Mouse (Mus musculus): ENCODE results near the gene Cfap46.

Cfap46 gene

DNA sequence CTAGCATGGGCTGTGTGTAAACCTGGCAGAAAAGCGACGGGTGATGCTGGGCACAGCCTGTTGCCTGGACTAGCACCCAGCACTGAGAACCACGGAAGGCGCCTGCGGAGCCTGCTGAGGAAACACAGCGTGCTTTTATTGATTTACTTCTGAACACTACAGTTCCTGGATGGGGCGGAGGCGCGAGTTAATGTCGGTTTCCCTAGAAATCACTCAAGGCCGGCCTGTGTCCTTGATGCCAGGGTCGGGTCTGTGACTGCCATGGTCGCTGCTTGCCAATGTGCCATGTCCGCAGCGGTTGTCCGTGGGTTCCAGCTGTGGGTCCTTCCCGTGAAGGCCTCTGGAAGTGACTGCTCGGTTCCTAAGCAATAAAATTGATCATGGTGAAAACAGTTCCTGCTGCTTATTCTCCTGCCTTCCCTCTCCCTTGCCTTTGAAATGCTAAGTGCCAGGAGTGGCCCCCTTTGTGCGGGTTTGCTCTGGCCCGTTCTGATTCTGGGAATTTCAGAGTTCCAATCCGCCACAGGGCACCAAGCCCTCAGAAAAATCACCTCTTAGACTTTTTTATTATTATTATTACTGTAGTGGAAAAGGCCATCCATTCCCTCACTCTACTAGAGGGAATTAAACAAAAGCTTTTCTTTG is 104.2 kb downstream of the Cfap46 start:
- no peak for DNase-seq

DNA sequence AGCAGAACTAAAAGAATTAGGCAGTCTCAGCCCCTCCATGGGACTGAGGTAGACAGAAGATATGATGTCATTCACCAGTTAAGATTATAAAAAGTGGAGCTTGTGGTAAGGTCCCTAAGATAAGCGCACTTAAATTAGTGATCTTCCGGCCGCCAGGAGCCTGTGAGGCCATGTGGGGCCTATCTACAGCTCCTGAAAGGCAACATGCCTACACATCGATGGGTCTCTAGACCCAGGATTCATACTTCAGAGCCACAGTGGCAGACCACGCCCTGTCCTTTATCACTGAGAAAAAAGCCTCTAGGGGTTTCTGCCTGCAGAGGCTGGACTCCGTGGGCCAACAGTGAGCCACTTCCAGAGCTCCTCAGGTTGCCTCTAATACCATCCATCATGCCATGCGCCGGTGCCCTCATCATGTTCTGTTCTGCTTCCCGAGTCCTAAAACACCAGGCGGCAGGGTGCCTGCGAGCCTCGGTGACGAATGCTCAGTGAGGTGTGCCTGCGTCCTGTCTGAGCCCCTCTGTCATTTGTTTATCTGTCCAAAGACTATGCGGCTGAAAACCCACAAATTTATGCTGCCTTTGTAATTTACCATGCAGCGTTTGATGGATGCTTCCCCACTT is 107.4 kb downstream of the Cfap46 start:
- DNase-seq, result no peak

DNA sequence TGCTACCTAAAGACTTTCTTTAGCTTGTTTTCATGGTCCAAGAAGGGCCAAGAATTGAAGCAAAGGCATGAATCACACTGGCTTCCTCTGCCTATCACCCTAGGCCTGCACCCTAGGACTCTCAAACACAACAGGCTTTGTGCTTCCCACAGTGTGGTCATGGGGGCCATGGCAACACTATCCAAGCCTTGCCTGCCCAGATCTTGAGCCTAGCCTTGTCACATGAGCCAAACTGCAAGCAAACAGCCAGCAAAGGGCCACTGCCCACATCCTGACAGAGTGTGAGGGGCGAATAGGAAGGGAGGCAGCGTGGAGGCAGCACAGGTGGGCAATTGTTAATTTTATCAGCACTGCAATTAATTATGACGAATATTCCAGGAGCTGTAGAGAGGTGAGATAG is 111.0 kb downstream of the Cfap46 start:
- no peak for DNase-seq

DNA sequence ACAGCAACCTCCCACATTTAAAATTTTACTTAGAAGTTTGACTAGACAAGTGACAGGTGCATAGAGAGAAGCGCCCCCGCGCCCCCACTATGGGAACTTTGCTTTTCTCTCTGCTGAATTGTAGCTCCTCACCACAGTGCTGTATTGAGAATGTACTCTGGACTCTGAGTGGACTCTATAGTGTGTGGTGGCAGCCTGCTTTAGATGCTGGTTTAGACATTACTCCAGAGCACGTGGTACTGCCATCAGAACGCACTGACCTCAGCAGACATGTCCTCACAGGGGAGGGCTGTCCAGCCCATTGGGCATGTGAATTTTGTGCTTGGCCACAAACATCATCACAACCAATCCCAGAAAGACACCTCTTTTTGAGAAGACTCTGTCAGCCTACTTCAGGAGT is 112.8 kb downstream of the Cfap46 start:
- DNase-seq, result no peak

DNA sequence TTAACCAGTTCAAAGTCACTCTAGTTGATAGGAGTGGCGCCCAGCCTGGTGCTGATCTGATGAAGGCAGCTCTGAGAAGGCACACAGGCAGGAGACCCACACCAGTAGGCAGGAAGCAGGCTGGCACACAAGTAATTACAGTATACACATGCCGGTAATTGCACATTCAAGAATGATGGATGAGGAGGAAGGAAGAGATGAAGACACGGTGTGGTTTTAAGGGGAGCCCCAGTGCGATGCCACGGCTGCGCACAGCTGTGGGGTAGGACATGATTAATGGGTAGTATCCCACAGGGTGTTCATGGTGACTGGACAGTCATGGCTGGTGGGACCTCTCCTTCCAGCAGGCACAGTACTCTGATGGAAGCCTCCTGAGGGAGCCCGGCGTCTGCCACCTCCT is 117.1 kb downstream of the Cfap46 start:
- DNase-seq, result no peak

DNA sequence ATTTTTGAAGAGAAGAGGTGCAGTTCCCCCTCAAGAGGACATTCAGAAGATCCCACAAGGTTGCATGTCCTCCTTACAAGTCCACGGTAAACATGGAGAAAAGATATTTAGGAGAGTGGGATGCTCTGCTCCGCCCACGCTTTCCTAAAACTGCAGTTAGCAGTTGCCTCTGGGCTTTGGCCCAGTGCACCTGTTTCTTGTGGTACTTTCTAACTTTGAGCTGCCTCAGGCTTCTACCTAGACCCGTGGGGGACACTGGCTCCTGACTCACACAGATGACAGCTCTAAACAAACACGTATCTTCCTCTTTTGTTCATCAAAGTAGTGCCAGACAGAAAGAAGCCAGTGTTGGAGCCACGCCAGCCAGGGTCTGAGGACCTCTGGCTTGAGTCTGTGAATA is 117.6 kb downstream of the Cfap46 start:
- DNase-seq, result no peak

DNA sequence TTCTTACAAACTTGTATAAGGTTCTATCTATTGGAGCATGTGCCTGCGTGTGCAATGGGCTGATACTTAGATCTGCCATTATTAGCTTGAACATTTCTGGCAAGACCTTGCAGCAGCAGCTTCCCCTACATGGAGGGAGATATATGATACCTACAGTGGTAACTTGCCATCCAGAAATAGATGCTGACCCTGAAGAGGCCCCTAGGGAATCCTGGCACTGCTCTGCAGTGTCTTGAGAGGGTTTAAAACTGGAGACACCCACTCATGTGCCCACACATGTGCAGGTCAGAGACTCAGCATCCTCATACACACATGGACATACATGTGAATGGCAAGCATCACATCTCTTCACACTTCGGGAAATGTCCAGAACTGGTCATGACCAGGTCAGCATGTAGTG is 119.5 kb downstream of the Cfap46 start:
- no peak for DNase-seq

DNA sequence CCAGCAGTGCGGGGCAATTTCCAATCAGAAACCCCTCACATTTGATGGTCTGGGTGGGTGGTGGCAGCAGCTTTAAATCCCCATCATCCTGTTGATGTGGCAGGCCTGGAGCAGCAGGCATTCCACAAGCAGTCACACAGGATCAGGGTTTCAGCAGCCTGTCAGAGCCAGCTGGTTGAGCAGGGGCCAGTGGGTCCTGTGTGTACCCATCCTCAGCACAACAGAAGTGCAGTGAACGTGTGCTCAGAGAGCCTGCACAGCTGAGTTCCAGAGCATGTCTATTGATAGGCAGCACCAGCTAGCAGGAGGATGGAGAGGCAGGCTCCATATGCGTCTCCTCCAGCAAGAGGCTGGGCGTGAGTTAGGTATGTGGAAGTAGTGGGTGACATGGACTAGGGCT is 120.2 kb downstream of the Cfap46 start:
- DNase-seq, result no peak

DNA sequence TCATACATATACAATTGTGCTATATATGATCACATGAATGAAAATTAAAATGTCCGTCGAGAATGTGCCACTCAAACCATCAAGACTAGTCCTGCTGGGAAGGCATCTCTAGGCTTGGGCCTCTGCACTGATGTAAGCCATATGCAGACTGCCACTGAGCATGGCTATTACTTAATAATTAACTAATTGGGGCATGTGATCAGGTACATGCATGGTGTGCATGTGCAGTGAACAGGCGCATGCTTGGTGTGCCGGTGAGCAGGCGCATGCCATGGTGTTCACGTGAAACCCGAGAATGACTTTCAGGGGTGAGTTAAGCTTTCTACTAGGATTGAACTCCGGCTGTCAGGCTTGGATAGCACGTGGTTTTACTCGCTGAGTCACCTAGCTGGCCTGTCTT is 124.0 kb downstream of the Cfap46 start:
- DNase-seq, result peak; percentile 37 to 67

DNA sequence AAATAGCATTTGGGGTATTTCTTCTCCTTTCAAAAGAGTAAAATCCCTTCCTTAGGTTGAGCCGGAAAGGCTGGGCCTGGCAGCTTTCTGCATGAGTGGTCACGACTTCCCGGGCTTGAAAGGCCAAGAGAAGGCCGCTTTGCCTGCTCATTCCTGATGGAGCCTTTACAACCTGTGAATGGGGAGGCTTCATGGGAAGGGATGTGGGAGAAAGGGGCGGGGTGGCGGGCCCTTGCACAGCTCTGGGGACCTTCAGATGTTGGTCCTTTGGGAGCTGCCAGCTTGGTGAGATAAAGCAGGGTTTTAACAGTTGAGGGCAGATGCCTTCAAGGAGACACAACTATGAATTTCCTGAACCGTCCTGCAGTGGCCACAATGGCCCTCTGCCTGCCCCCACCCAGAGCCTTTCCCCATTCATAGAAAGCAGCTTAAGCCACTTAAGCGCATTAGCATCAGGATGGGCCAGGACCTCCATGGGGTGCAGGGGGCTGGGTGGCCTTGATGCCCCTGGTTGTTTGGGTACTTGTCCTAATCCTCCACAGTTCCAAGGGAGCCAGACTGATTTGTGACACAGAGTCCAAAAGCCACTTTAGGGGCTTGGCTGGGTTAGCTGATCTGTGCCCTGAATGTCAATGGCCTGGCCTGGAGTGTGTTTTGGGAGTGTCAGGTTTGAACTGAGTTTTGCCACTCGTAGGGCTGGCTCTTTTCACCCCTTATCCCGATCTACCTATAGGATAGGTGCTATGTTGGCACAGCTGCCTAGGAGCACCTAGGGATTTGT is 126.7 kb downstream of the Cfap46 start:
- no peak for DNase-seq

DNA sequence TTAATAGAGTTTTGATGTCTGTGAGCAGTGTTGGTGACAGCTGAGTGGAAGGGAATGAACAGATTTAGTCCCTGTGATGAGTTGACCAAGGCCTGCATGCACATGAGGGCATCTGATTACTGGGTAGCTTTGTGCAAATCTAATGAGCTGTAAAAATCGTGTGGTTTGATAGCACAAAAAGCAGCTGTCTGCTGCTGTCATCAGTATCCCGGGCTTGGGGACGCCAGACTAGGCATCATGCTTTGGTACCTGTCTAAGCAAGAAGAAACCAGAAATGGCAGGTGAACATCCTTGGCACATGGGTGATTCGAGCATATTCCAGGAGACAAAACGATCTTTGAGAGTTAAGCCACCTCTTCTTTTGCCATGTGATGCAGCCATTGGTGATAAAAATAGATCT is 127.3 kb downstream of the Cfap46 start:
- no peak for DNase-seq

DNA sequence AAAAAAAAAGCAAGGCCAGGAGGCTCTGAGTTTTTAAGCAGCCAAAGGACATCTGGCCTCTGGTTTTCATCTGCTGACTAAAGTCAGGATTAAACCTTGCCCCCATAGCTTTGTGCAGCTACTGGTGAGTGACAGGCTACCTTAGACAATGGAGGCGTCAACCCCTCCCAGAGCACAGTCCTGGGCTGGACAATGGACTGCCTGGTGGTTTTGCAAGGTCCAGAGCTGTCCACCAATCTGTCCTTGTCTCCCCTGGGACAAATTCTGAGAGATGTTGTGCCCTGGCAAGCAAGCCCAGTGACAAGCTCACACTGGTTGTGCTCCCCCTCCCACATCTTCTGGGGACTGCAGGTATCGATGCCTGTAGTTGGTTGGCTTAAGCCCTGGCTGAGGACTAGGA is 132.1 kb downstream of the Cfap46 start:
- peak in 1 of 2 experiments; percentile 47 for DNase-seq

Measured in kidney, postnatal 25 days (tissue).